14 mouse cellular contexts compared by ENCODE assay signal in the genomic region with DNA sequence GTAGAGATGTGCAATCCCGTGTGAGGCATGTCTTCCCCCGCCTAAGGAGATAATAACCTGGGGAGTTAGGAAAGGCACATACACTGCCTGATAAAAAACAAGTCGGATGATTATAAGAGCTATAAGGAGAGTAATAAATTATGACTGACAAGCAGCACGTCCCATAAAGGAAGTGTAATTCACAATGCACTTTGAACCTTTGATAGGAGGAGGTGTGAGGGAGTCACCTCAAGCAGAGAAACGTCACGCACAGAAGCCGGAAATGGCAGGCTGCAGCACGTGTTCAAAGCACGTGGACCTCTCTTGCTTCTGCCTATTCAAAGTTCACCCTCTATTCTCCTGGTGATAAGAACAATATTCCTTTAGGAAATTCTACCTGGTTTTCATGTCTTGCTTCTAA.
"Had no signal": no experiment of that assay in that cellular context is flagged by ENCODE, and none has a peak within 500 bp of the region (broad histone marks: within the 10 kb centered on the region; RNA-seq: fewer than 3 reads in every experiment).

No protein-coding gene starts in this region.

- DNase-seq: kidney, adult 11 months; kidney, postnatal 36 days; left cerebral cortex, postnatal 4 days; lung, adult 2 months; lung, postnatal 36 days; midbrain, embryonic 14.5 days; right cerebral cortex, postnatal 14 days; thymus, postnatal 36 days had no signal

- H3K9me3 ChIP-seq: limb, embryonic 13.5 days; neural tube, embryonic 13.5 days had no signal

- H3K27ac ChIP-seq: layer of hippocampus, adult 2 months; limb, embryonic 13.5 days; liver, embryonic 14.5 days; neural tube, embryonic 13.5 days had no signal

- ATAC-seq: lung, postnatal 0 days had no signal

- H3K4me2 ChIP-seq: limb, embryonic 13.5 days; neural tube, embryonic 13.5 days had no signal

- H3K27me3 ChIP-seq: limb, embryonic 13.5 days; neural tube, embryonic 13.5 days had no signal

- H3K4me3 ChIP-seq: layer of hippocampus, adult 2 months; limb, embryonic 13.5 days; myocyte; neural tube, embryonic 13.5 days had no signal

- H3K9ac ChIP-seq: limb, embryonic 13.5 days; liver, embryonic 14.5 days; neural tube, embryonic 13.5 days had no signal

- H3K36me3 ChIP-seq: limb, embryonic 13.5 days; neural tube, embryonic 13.5 days had no signal
